Mouse (Mus musculus) thymus, postnatal 36 days (tissue): ENCODE results near the gene Pde4d.

ENCODE experiments used
- DNase-seq, 2 experiments: peaks; one replicate each; pipeline ENCODE4 v3.0.0; 2022; ENCODE audit warnings: mixed read lengths in 2 of 2

Gene Pde4d

GRCm38 (mm10) chr13:109205541-109205940, 755.8 kb downstream of the Pde4d start:
- no peak for DNase-seq

GRCm38 (mm10) chr13:109208607-109209006, 758.9 kb downstream of the Pde4d start:
- DNase-seq: no peak

DNA sequence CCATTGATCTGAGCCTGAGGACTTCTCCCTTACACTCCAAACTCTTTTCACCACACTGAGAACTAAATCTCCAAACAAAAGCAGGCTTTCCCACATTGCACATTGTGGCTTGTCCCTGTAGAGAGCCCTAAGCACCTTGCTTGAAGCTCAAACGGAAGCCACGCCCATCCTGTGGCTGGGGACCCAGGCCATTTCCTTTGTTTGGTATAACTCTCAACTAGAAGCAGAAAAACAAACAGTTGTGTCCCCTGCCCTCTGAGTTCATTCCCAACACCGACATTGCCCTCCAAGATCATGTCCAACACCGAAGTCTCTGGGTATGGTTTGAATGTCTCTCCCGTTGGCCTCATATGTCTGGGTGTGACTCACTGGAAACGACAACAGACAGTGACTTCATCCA, 759.7 kb downstream of the Pde4d start:
- DNase-seq: peak; percentile 55 to 64

DNA sequence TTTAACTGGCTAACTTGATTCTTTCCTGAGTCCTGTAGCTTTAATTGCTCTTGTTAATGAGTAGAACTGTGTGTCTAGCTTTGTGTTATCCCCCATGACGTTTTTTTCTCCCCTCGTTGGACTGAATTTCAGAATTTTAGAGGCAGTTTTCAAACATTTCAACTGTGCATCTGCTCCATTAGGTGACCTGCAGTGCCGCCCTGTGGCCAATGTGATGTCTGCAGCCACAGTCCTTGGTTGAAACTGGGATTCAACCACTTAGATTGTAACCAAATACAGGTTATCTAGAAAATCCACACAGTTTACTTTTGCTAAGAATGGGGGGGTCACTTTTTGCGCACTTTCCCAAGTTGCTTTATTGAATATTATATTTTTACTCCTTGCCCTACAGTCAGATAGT, 760.7 kb downstream of the Pde4d start:
- DNase-seq: peak; percentile 68 to 76

GRCm38 (mm10) chr13:109211471-109211870, 761.7 kb downstream of the Pde4d start:
- DNase-seq: no peak

DNA sequence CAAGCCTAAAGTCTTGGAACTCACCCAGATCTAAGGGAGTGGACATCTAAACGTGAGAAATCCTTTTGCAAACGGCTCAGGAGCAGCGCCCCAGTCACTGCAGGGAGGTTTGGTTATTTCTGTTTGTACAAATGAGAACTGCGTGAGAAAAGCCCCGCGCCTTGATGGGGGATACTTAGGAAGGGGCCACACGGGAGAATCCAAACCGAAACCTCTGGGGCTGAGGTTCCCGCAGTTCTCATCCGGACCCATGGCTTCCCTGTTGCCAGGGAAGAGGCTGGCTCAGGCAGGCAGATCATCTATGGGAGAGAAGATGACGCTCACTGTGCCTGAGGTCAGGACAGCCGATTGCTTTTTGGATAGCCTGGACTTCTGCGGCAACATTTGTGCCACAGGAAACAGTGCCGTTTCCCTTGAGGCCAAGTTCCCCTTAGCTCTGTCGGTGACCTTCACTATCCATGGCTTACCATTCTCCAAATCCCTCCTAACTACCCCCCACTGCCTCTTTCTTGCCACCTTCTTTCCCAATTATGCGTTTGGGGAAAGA, 762.3 kb downstream of the Pde4d start:
- DNase-seq: no peak

GRCm38 (mm10) chr13:109212788-109213473, 763.2 kb downstream of the Pde4d start:
- DNase-seq: no peak

- no peak for DNase-seq
Observed at GRCm38 (mm10) chr13:109219019-109219725, 769.4 kb downstream of the Pde4d start.

GRCm38 (mm10) chr13:109228967-109229617, 779.3 kb downstream of the Pde4d start:
- DNase-seq: no peak

DNA sequence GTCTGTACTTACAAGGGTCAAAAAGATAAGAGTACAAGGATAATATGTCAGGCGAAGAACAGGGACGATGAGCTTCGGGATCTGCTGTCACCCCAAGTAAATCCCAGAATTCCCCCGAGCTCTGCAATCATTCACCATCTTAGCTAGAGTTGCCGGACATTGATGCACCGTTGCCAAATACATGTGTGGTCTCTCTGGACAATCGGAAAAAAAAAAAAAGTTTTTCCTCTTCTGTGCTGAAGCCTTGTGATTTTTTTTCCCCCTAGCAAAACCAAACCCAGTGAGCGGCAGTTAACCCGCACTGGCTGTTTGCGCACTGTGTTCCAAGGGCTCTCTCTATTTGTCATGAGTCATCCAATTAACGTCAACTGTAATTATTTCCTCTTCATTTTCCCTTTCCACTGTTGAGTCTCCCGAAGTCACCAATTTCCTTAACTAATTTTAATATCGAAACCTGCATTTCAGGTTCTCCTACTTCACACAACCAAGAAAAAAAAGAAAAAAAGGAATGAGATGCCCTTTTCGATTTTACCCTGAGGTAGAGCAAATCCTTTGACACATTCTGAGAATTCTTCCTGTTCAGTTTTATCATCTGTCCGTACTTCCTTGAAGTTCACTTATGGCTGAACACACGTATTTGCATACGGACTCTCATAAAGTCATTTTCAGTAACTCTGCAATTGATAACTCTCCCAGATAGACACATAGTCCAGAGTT, 780.0 kb downstream of the Pde4d start:
- peak in 1 of 2 experiments; percentile 16 for DNase-seq

DNA sequence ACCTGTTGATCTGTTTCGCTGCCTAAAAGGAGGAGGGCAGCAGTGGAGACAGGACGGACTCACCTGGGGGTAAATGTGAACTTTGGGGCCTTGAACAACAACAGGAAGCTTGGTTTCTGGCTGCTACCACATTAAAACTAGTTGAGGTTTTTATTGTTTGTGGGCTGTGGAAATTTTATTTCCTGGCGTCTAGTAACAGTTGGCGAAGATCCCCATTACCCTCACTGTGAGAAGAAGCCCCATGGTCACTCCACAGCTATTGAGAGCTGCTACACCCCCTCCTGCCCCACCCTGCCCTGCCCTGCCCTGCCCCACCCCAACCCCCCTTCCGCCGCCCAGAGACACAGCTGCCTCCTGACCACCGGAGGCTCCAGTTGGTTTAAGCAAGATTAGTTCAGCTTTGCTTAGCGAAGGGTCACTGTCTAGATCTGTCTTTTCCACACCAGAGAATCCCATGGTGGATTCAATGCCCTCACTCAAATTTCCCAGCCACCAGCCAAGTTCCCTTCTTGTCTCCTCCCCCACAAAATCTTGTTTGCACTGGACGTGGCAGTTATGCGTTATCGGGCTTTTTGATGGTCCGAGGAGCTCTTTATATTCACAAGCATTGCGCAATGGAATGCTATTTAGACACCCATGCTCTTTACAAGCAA, 780.7 kb downstream of the Pde4d start:
- peak; percentile 28 to 31 for DNase-seq

- no peak for DNase-seq
Observed at GRCm38 (mm10) chr13:109231848-109232460, 782.2 kb downstream of the Pde4d start.

GRCm38 (mm10) chr13:109232531-109232930, 782.8 kb downstream of the Pde4d start:
- DNase-seq: no peak

GRCm38 (mm10) chr13:109233911-109234613, 784.3 kb downstream of the Pde4d start:
- DNase-seq: no peak

DNA sequence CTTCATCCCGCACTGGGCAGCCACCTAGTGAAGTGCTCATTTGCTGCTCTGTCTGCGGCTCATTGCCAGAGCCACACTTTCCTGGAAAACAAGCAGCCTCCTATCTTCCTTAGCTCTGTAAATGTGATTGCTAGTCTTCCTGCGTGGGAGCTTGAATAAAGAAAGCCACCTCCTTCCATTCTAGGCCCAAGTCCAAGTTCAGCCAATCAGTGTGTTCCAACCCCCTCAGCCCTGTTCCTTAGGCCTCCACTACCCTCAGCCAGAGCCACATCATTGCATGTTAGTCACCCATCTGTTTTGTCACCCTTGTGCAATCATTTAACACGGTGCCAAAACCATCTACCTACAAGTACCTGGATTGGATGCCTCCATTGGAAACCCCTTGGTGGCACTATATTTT, 786.3 kb downstream of the Pde4d start:
- DNase-seq: no peak

DNA sequence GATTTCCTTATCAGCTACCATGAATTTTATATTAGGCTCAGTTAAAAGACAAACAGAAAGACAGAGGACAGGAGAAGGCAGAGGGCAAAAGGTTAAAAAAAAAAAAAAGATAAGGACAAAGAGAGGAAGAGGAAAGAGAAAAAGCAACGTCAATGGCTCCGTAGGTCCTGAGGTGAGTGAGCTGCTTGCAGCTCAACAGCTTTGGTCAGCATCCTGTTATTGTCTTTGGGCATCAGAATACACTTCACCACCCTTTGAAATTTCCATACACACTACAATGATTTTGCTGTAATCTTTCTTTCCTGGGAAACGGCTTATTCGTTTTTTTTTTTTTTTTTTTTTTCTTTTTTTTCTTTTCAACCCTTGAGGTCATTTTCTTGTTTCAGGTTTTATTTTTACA, 788.9 kb downstream of the Pde4d start:
- DNase-seq: no peak

GRCm38 (mm10) chr13:109239296-109239695, 789.5 kb downstream of the Pde4d start:
- DNase-seq: peak; percentile 67 to 81

DNA sequence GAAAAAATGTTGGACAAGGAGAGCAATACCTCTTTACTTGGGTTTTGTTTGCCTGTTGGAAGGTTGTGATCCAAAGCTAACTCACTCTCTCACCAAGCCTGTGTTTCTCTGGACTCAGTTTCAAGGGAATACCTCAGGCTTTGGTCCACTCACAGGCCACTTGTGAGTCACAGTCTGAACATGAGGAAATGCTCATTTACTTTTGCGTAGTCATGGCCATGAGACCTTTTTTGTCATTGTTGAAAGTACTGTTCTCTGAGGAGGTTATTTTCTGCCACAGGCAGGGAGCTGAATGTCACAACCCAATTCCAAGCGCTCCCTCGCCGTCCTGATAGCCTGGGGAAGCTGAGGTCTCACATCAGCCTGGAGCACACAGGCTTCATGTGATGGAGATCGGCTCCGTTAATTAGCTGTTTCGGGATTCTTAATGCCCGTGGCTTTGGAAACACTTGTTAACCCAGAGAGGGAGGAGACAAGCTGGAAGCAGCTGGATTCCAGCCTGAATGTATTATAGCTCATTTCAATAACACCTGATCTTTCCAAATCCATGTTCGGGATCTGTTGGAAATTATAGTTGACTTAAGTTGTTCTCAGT, 792.8 kb downstream of the Pde4d start:
- DNase-seq: no peak

GRCm38 (mm10) chr13:109243160-109243559, 793.4 kb downstream of the Pde4d start:
- no peak for DNase-seq

DNA sequence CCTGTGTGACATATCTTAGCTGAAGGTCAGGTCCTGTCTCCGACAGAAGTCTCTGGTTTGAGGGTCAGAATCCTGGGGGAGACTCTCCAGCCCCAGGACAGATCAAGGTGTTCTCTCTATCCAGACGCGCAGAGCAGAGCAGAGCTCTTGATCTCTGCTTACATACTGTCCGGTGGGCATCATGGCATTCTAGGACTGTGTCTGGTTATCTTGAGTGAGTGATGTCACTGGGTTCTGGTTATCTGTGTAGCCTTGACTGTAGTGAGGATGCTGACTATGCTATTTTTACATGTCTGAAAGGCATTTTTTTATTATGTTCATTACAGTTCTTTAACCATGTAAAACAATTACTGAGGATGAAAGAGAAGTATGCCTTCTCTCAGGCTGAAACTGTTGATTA, 797.3 kb downstream of the Pde4d start:
- DNase-seq: no peak

DNA sequence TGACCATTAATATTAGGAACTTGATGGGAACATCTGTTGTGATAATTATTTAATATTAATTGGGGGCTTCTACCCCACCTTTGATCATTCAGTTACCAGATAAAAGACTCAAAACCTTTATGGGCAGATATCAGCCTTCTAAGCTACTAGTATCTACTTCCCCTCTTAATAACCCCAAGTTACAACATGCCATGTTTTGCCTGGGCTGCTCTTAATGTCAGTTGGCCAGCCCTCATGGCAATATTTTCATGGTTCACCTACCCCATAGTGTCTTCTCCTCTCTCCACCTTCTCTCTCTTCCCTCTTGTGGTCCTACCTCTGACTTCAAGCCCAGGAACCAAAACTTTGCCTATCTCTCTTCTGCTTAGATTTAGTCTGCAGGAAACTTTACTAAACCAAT, 799.6 kb downstream of the Pde4d start:
- DNase-seq: no peak
